ENCODE assay signal across 16 mouse cellular contexts in the genomic region with DNA sequence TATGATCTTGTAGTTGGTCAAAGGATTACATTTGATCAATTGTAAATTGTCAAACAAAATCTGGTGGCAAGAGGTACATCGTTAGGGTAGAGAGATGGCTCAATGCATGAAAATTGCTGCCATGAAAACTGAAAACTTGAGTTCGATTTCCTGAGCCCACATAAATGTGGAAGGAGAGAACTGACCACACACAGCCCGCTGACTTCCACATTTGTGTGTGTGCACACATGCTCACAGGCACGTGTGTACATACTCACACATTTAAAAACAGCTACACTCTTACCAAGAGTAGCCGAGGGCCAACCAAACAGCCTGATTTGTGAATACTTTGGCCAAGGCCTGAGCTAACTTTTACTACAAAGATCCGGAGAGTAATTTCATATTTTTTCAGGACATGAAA.
"Had no signal": no experiment of that assay in that cellular context is flagged by ENCODE, and none has a peak within 500 bp of the region (broad histone marks: within the 10 kb centered on the region; RNA-seq: fewer than 3 reads in every experiment).

No protein-coding gene starts in this region.

- H3K36me3 ChIP-seq: liver, embryonic 15.5 days; midbrain, embryonic 13.5 days; midbrain, embryonic 15.5 days; neural tube, embryonic 12.5 days; stomach, embryonic 15.5 days had no signal

- H3K4me3 ChIP-seq: liver, embryonic 15.5 days; megakaryocyte, embryonic 14.5 days; midbrain, embryonic 13.5 days; midbrain, embryonic 15.5 days; neural tube, embryonic 12.5 days; stomach, embryonic 15.5 days had no signal

- ATAC-seq: liver, postnatal 0 days; midbrain, embryonic 13.5 days had no signal

- H3K27me3 ChIP-seq: liver, embryonic 15.5 days; midbrain, embryonic 13.5 days; midbrain, embryonic 15.5 days; neural tube, embryonic 12.5 days; stomach, embryonic 15.5 days had no signal

- H3K9me3 ChIP-seq: liver, embryonic 15.5 days; megakaryocyte, embryonic 14.5 days; midbrain, embryonic 13.5 days; midbrain, embryonic 15.5 days; neural tube, embryonic 12.5 days; stomach, embryonic 15.5 days had no signal

- H3K9ac ChIP-seq: liver, embryonic 15.5 days; liver, postnatal 0 days; lung, embryonic 14.5 days; midbrain, embryonic 13.5 days; midbrain, embryonic 15.5 days; neural tube, embryonic 12.5 days; stomach, embryonic 15.5 days had no signal

- DNase-seq: liver, postnatal 0 days; lung, embryonic 14.5 days; lung, postnatal 14 days; right cerebral cortex, postnatal 14 days; thymus, adult 2 months; thymus, postnatal 25 days; thymus, postnatal 4 days had no signal

- H3K27ac ChIP-seq: liver, embryonic 15.5 days; macrophage; midbrain, embryonic 13.5 days; midbrain, embryonic 15.5 days; neural tube, embryonic 12.5 days; stomach, embryonic 15.5 days; stomach, postnatal 0 days had no signal

- H3K4me2 ChIP-seq: liver, embryonic 15.5 days; lung, embryonic 14.5 days; midbrain, embryonic 11.5 days; midbrain, embryonic 13.5 days; midbrain, embryonic 15.5 days; neural tube, embryonic 12.5 days; stomach, embryonic 15.5 days had no signal

- H3K4me1 ChIP-seq: liver, embryonic 15.5 days; midbrain, embryonic 13.5 days; midbrain, embryonic 15.5 days; neural tube, embryonic 12.5 days; stomach, embryonic 15.5 days had no signal
